Mouse (Mus musculus) megakaryocyte, embryonic 14.5 days (primary cell): ENCODE measurements around the gene 4930563M21Rik.

Experiments
- FLI1 ChIP-seq: IDR thresholded peaks from 2 replicates; pipeline ENCODE4 v1.6.1; 2012; ENCODE audit warnings: low read length, inconsistent platforms, mixed read lengths
- GATA1 ChIP-seq: IDR thresholded peaks from 3 replicates; pipeline ENCODE4 v1.6.1; 2012; ENCODE audit warnings: mixed read lengths, low read length, inconsistent platforms, borderline replicate concordance

DNA sequence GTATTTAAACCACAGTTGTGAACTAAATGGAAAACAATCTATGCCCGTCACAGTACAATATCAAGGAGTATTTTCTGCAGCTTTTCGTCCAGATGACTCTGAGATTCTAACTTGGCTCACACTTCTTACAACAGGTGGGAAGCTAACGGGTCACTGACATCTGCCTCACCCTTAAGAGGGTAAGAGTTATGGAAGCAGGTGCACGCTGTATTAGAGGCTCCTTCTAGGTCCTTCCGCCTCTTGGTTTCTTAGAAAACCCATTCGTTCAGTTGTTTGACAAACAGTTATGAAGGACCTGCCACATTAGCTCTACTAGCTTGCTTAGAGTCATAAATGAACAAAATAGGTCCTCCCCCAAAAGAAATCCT lies 71.7 kb downstream of the 4930563M21Rik start:
- TF ChIP-seq GATA1, result no peak
- no peak for TF ChIP-seq FLI1
